Mouse (Mus musculus) lung, embryonic 14.5 days (tissue): Measurements from ENCODE around the gene Eipr1. TPM values are rescaled to one million over a fixed set of nuclear protein-coding genes. Genes with fewer than 3 reads are reported as not detected.
"Not testable (repeated sequence)": the region's sequence is repeated elsewhere in the genome, so short reads cannot be mapped to it uniquely, and the experiment has no call there.

ENCODE experiments used
- ATAC-seq: fragments of 200-750 bp; cut with Nextera tagmentation; 2 replicates; pipeline ENCODE4 v1.8.0; 2017; ENCODE audit warnings: mild to moderate bottlenecking, moderate TSS enrichment, moderate library complexity; ENCODE audit not compliant: insufficient read depth
- DNase-seq: peaks from one replicate; pipeline ENCODE4 v3.0.0-alpha.2; 2015
- H3K27ac ChIP-seq: fragments of 300-500 bp; sonication (generic); 2 replicates; pipeline ENCODE4 v1.5.1; 2014; ENCODE audit warnings: low read depth, mild to moderate bottlenecking, moderate library complexity
- H3K27me3 ChIP-seq: fragments of 300-500 bp; sonication (generic); 2 replicates; pipeline ENCODE4 v1.6.1; 2014; ENCODE audit warnings: low read length, control low read depth; ENCODE audit not compliant: insufficient read depth
- H3K36me3 ChIP-seq: fragments of 300-500 bp; sonication (generic); 2 replicates; pipeline ENCODE4 v1.6.1; 2014; ENCODE audit warnings: control low read depth; ENCODE audit not compliant: insufficient read depth
- H3K4me1 ChIP-seq: fragments of 300-500 bp; sonication (generic); 2 replicates; pipeline ENCODE4 v1.6.1; 2014; ENCODE audit warnings: antibody characterized with exemption, control low read depth; ENCODE audit not compliant: insufficient read depth
- H3K4me2 ChIP-seq: fragments of 300-500 bp; sonication (generic); 2 replicates; pipeline ENCODE4 v1.6.1; 2014; ENCODE audit warnings: mild to moderate bottlenecking
- H3K4me3 ChIP-seq: fragments of 300-500 bp; sonication (generic); 2 replicates; pipeline ENCODE4 v1.5.1; 2014; ENCODE audit warnings: low read depth, low read length
- H3K9ac ChIP-seq: fragments of 300-500 bp; sonication (generic); 2 replicates; pipeline ENCODE4 v1.6.1; 2014
- H3K9me3 ChIP-seq: fragments of 300-500 bp; sonication (generic); 2 replicates; pipeline ENCODE4 v1.6.1; 2016; ENCODE audit warnings: low read depth, low read length, control low read depth
- CTCF ChIP-seq: IDR thresholded peaks from 2 replicates; pipeline ENCODE4 v1.5.1; 2016; ENCODE audit warnings: antibody characterized with exemption, low read depth
- WGBS: fragments of 180-500 bp; shearing (Covaris S2); extraction: QIAGEN DNeasy Blood & Tissue Kit; methylation state at CpG from one replicate; pipeline ENCODE4 v1.1.7; 2014; 5-methylcytosine and 5-hydroxymethylcytosine counted together
- polyA plus RNA-seq: library from polyadenylated mRNA; unstranded; fragments of >200 nt; fragmentation: Nextera tagmentation; extraction: Ambion mirVana; gene quantifications from 2 replicates; pipeline ENCODE4 v1.2.1, GENCODE M21; 2014

Eipr1 gene
- polyA plus RNA-seq, 1 experiment from 2014 or later, result 28.5 TPM

GRCm38 (mm10) chr12:28717066-28717465 is 34.5 kb upstream of the Eipr1 start:
- Histone ChIP-seq H3K4me2 (no peak overlapping the region), H3K27ac (no peak overlapping the region), H3K36me3 (peaks cover 36% of the 10 kb centered on the region), H3K27me3 (no peaks in the 10 kb centered on the region), H3K4me1 (no peaks in the 10 kb centered on the region), H3K9me3 (no peaks in the 10 kb centered on the region), H3K9ac (no peak overlapping the region), H3K4me3 (no peak overlapping the region)
- DNase-seq (no peak), ATAC-seq (no peak)
- no peak for TF ChIP-seq CTCF
- WGBS, result 78% methylated on average over 2 of the region's 2 CpGs

- H3K9ac ChIP-seq, result no peak overlapping the region
- no peaks in the 10 kb centered on the region for H3K9me3 ChIP-seq
- TF ChIP-seq CTCF, result no peak
- H3K36me3 ChIP-seq, result peaks cover 35% of the 10 kb centered on the region
- H3K4me3 ChIP-seq, result no peak overlapping the region
- no peaks in the 10 kb centered on the region for H3K4me1 ChIP-seq
- H3K4me2 ChIP-seq, result no peak overlapping the region
- DNase-seq, result no peak
- WGBS, result 92% methylated on average over 2 of the region's 2 CpGs
- no peak overlapping the region for H3K27ac ChIP-seq
- H3K27me3 ChIP-seq, result no peaks in the 10 kb centered on the region
- no peak for ATAC-seq
Observed at GRCm38 (mm10) chr12:28718106-28718505, 33.5 kb upstream of the Eipr1 start.

GRCm38 (mm10) chr12:28724366-28724765 is 27.2 kb upstream of the Eipr1 start:
- Histone ChIP-seq H3K9me3 (no peaks in the 10 kb centered on the region), H3K4me2 (no peak overlapping the region), H3K9ac (no peak overlapping the region), H3K27me3 (no peaks in the 10 kb centered on the region), H3K27ac (no peak overlapping the region), H3K4me3 (no peak overlapping the region), H3K36me3 (peaks cover 30% of the 10 kb centered on the region), H3K4me1 (no peaks in the 10 kb centered on the region)
- DNase-seq (no peak), ATAC-seq (no peak)
- no peak for TF ChIP-seq CTCF
- 81% methylated on average over 3 of the region's 3 CpGs for whole genome bisulfite sequencing

GRCm38 (mm10) chr12:28726204-28726603 is 25.4 kb upstream of the Eipr1 start:
- no peak overlapping the region for H3K4me3 ChIP-seq
- no peak overlapping the region for H3K4me2 ChIP-seq
- H3K9ac ChIP-seq, result no peak overlapping the region
- no peak overlapping the region for H3K27ac ChIP-seq
- DNase-seq, result no peak
- WGBS, result 90% methylated on average over 4 of the region's 4 CpGs
- no peak for TF ChIP-seq CTCF
- peaks cover 21% of the 10 kb centered on the region for H3K36me3 ChIP-seq
- H3K4me1 ChIP-seq, result no peaks in the 10 kb centered on the region
- no peaks in the 10 kb centered on the region for H3K9me3 ChIP-seq
- H3K27me3 ChIP-seq, result no peaks in the 10 kb centered on the region
- no peak for ATAC-seq

- TF ChIP-seq CTCF, result no peak
- H3K36me3 ChIP-seq, result peaks cover 22% of the 10 kb centered on the region
- 75% methylated on average over 5 of the region's 5 CpGs for WGBS
Observed at GRCm38 (mm10) chr12:28727061-28727460, 24.5 kb upstream of the Eipr1 start.

GRCm38 (mm10) chr12:28732631-28733030 is 19.0 kb upstream of the Eipr1 start:
- TF ChIP-seq CTCF, result no peak
- Histone ChIP-seq H3K36me3 (peaks cover 42% of the 10 kb centered on the region), H3K9ac (no peak overlapping the region), H3K4me1 (no peaks in the 10 kb centered on the region), H3K4me3 (no peak overlapping the region), H3K27me3 (no peaks in the 10 kb centered on the region), H3K27ac (no peak overlapping the region), H3K9me3 (no peaks in the 10 kb centered on the region), H3K4me2 (no peak overlapping the region)
- whole genome bisulfite sequencing, result 87% methylated on average over 8 of the region's 8 CpGs
- DNase-seq (no peak), ATAC-seq (no peak)

More at GRCm38 (mm10) chr12:28727061-28727460, 24.5 kb upstream of the Eipr1 start:
- no peak overlapping the region for H3K9ac ChIP-seq
- no peak for ATAC-seq
- no peaks in the 10 kb centered on the region for H3K27me3 ChIP-seq
- DNase-seq, result no peak
- no peaks in the 10 kb centered on the region for H3K9me3 ChIP-seq
- H3K4me3 ChIP-seq, result no peak overlapping the region
- H3K27ac ChIP-seq, result no peak overlapping the region
- H3K4me2 ChIP-seq, result no peak overlapping the region
- H3K4me1 ChIP-seq, result no peaks in the 10 kb centered on the region

GRCm38 (mm10) chr12:28733520-28734245 is 17.9 kb upstream of the Eipr1 start:
- H3K36me3 ChIP-seq, result peaks cover 47% of the 10 kb centered on the region
- H3K4me1 ChIP-seq, H3K27me3 ChIP-seq, H3K4me3 ChIP-seq, DNase-seq, H3K4me2 ChIP-seq, ATAC-seq, H3K9me3 ChIP-seq, H3K27ac ChIP-seq, H3K9ac ChIP-seq: not testable (repeated sequence)
- 92% methylated on average over 6 of the region's 6 CpGs for WGBS
